Mouse (Mus musculus) lung, embryonic 16.5 days (tissue): ENCODE data around the gene Gstt4. TPM values are rescaled to one million over a fixed set of nuclear protein-coding genes. Genes with fewer than 3 reads are reported as not detected.

ENCODE experiments used
- ATAC-seq: fragments of 200-750 bp; cut with Nextera tagmentation; 2 replicates; pipeline ENCODE4 v1.8.0; 2017; ENCODE audit warnings: low read depth, mild to moderate bottlenecking, moderate library complexity
- H3K27ac ChIP-seq: fragments of 300-500 bp; sonication (generic); 2 replicates; pipeline ENCODE4 v1.5.1; 2014; ENCODE audit warnings: mild to moderate bottlenecking, control low read depth, low read length
- H3K27me3 ChIP-seq: fragments of 300-500 bp; sonication (generic); 2 replicates; pipeline ENCODE4 v1.6.1; 2014; ENCODE audit warnings: low read depth, low read length, mixed read lengths; ENCODE audit not compliant: control insufficient read depth, insufficient read depth
- H3K36me3 ChIP-seq: fragments of 300-500 bp; sonication (generic); 2 replicates; pipeline ENCODE4 v1.6.1; 2014; ENCODE audit warnings: low read length; ENCODE audit not compliant: control insufficient read depth, insufficient read depth
- H3K4me1 ChIP-seq: fragments of 300-500 bp; sonication (generic); replicated peaks from 2 replicates; pipeline ENCODE4 v1.6.1; 2014; ENCODE audit warnings: low read length, mixed read lengths; ENCODE audit not compliant: control insufficient read depth, insufficient read depth
- H3K4me2 ChIP-seq: fragments of 300-500 bp; sonication (generic); 2 replicates; pipeline ENCODE4 v1.6.1; 2014; ENCODE audit warnings: low read depth, low read length, control low read depth
- H3K4me3 ChIP-seq: fragments of 300-500 bp; sonication (generic); 2 replicates; pipeline ENCODE4 v1.5.1; 2014; ENCODE audit warnings: mild to moderate bottlenecking, low read length, control low read depth
- H3K9ac ChIP-seq: fragments of 300-500 bp; sonication (generic); 2 replicates; pipeline ENCODE4 v1.6.1; 2014; ENCODE audit warnings: low read length, control low read depth
- H3K9me3 ChIP-seq: fragments of 300-500 bp; sonication (generic); 2 replicates; pipeline ENCODE4 v1.6.1; 2016; ENCODE audit warnings: low read length; ENCODE audit not compliant: control insufficient read depth
- WGBS: fragments of 180-500 bp; shearing (Covaris S2); extraction: QIAGEN DNeasy Blood & Tissue Kit; methylation state at CpG from one replicate; pipeline ENCODE4 v1.1.7; 2014; 5-methylcytosine and 5-hydroxymethylcytosine counted together
- polyA plus RNA-seq: library from polyadenylated mRNA; unstranded; fragments of >200 nt; fragmentation: Nextera tagmentation; extraction: Ambion mirVana; gene quantifications from 2 replicates; pipeline ENCODE4 v1.2.1, GENCODE M21; 2015

Gstt4 gene
- polyA plus RNA-seq, 1 experiment from 2014 or later, result not detected

- 75% methylated on average over 6 of the region's 6 CpGs for WGBS
- Histone ChIP-seq H3K27ac (no peak overlapping the region), H3K4me1 (peaks cover 13% of the 10 kb centered on the region)
Measured at GRCm38 (mm10) chr10:75854791-75855190, 32.4 kb upstream of the Gstt4 start.

GRCm38 (mm10) chr10:75854096-75854495, 31.8 kb upstream of the Gstt4 start:
- no peak overlapping the region for H3K4me3 ChIP-seq
- 0 out of 2 replicates have a peak, but pooled peaks have one; percentile 19 for ATAC-seq
- H3K4me1 ChIP-seq, result peaks cover 13% of the 10 kb centered on the region
- H3K27me3 ChIP-seq, result no peaks in the 10 kb centered on the region
- H3K4me2 ChIP-seq, result no peak overlapping the region
- no peak overlapping the region for H3K9ac ChIP-seq
- H3K27ac ChIP-seq, result no peak overlapping the region
- H3K36me3 ChIP-seq, result peaks cover 6% of the 10 kb centered on the region
- no peaks in the 10 kb centered on the region for H3K9me3 ChIP-seq
- WGBS, result 40% methylated on average over 5 of the region's 5 CpGs

More at GRCm38 (mm10) chr10:75854791-75855190, 32.4 kb upstream of the Gstt4 start:
- no peak overlapping the region for H3K4me3 ChIP-seq
- H3K9ac ChIP-seq, result no peak overlapping the region
- H3K27me3 ChIP-seq, result no peaks in the 10 kb centered on the region
- H3K4me2 ChIP-seq, result no peak overlapping the region
- no peaks in the 10 kb centered on the region for H3K9me3 ChIP-seq
- no peak for ATAC-seq
- peaks cover 6% of the 10 kb centered on the region for H3K36me3 ChIP-seq

GRCm38 (mm10) chr10:75853452-75853851, 31.1 kb upstream of the Gstt4 start:
- Histone ChIP-seq H3K4me3 (no peak overlapping the region), H3K27me3 (no peaks in the 10 kb centered on the region), H3K9ac (no peak overlapping the region), H3K27ac (no peak overlapping the region), H3K4me2 (no peak overlapping the region), H3K36me3 (peaks cover 6% of the 10 kb centered on the region), H3K9me3 (no peaks in the 10 kb centered on the region), H3K4me1 (peaks cover 6% of the 10 kb centered on the region)
- WGBS, result 28% methylated on average over 10 of the region's 10 CpGs
- peak; percentile 54 for ATAC-seq

- no peak for ATAC-seq
- H3K9me3 ChIP-seq, result no peaks in the 10 kb centered on the region
- H3K36me3 ChIP-seq, result peaks cover 5% of the 10 kb centered on the region
- no peak overlapping the region for H3K9ac ChIP-seq
- no peak overlapping the region for H3K4me3 ChIP-seq
- 81% methylated on average over 12 of the region's 12 CpGs for WGBS
- no peaks in the 10 kb centered on the region for H3K27me3 ChIP-seq
- H3K4me2 ChIP-seq, result no peak overlapping the region
- H3K4me1 ChIP-seq, result peaks cover 2% of the 10 kb centered on the region; the same call in 1 of the 2 replicates
- no peak overlapping the region for H3K27ac ChIP-seq
Measured at GRCm38 (mm10) chr10:75852539-75853125, 30.3 kb upstream of the Gstt4 start.

- H3K9ac ChIP-seq, result no peak overlapping the region
- no peaks in the 10 kb centered on the region for H3K9me3 ChIP-seq
- H3K4me1 ChIP-seq, result no peaks in the 10 kb centered on the region; the same call in 1 of the 2 replicates
- no peak overlapping the region for H3K4me2 ChIP-seq
- H3K4me3 ChIP-seq, result no peak overlapping the region
- WGBS, result 47% methylated on average over 3 of the region's 3 CpGs
- no peak for ATAC-seq
- no peaks in the 10 kb centered on the region for H3K27me3 ChIP-seq
- no peaks in the 10 kb centered on the region for H3K36me3 ChIP-seq
- H3K27ac ChIP-seq, result no peak overlapping the region
Measured at GRCm38 (mm10) chr10:75851681-75852080, 29.3 kb upstream of the Gstt4 start.

- no peak for ATAC-seq
- no peaks in the 10 kb centered on the region; the same call in 1 of the 2 replicates for H3K4me1 ChIP-seq
- no peaks in the 10 kb centered on the region for H3K36me3 ChIP-seq
Measured at GRCm38 (mm10) chr10:75851076-75851475, 28.7 kb upstream of the Gstt4 start.

GRCm38 (mm10) chr10:75848382-75848781, 26.0 kb upstream of the Gstt4 start:
- Histone ChIP-seq H3K4me3 (no peak overlapping the region), H3K27ac (no peak overlapping the region), H3K36me3 (no peaks in the 10 kb centered on the region), H3K9me3 (no peaks in the 10 kb centered on the region), H3K4me1 (no peaks in the 10 kb centered on the region; the same call in 1 of the 2 replicates), H3K27me3 (no peaks in the 10 kb centered on the region), H3K4me2 (no peak overlapping the region), H3K9ac (no peak overlapping the region)
- WGBS, result 23% methylated on average over 3 of the region's 3 CpGs
- ATAC-seq, result no peak

More at GRCm38 (mm10) chr10:75851076-75851475, 28.7 kb upstream of the Gstt4 start:
- H3K9ac ChIP-seq, result no peak overlapping the region
- H3K4me3 ChIP-seq, result no peak overlapping the region
- H3K27ac ChIP-seq, result no peak overlapping the region
- no peaks in the 10 kb centered on the region for H3K27me3 ChIP-seq
- WGBS, result 11% methylated on average over 6 of the region's 6 CpGs
- H3K4me2 ChIP-seq, result no peak overlapping the region
- H3K9me3 ChIP-seq, result no peaks in the 10 kb centered on the region

- H3K4me2 ChIP-seq, result no peak overlapping the region
- no peaks in the 10 kb centered on the region for H3K36me3 ChIP-seq
- no peak overlapping the region for H3K9ac ChIP-seq
- H3K4me1 ChIP-seq, result no peaks in the 10 kb centered on the region
- H3K27ac ChIP-seq, result no peak overlapping the region
- H3K27me3 ChIP-seq, result no peaks in the 10 kb centered on the region
- WGBS, result 64% methylated on average over 6 of the region's 6 CpGs
- H3K9me3 ChIP-seq, result no peaks in the 10 kb centered on the region
- ATAC-seq, result no peak
- no peak overlapping the region for H3K4me3 ChIP-seq
Measured at GRCm38 (mm10) chr10:75845306-75845930, 23.1 kb upstream of the Gstt4 start.

GRCm38 (mm10) chr10:75844800-75845199, 22.5 kb upstream of the Gstt4 start:
- H3K4me1 ChIP-seq, result no peaks in the 10 kb centered on the region
- no peak overlapping the region for H3K27ac ChIP-seq
- WGBS, result 64% methylated on average over 1 of the region's 1 CpGs
- no peak overlapping the region for H3K9ac ChIP-seq
- H3K4me3 ChIP-seq, result no peak overlapping the region
- H3K27me3 ChIP-seq, result no peaks in the 10 kb centered on the region
- ATAC-seq, result no peak
- no peaks in the 10 kb centered on the region for H3K9me3 ChIP-seq
- no peak overlapping the region for H3K4me2 ChIP-seq
- H3K36me3 ChIP-seq, result no peaks in the 10 kb centered on the region
